Mouse (Mus musculus) right cerebral cortex, adult 2 months (tissue): ENCODE results near the gene Cdk14.
"Not testable (repeated sequence)": the region's sequence is repeated elsewhere in the genome, so short reads cannot be mapped to it uniquely, and the experiment has no call there.

Experiments used
- DNase-seq, 2 experiments: peaks; one replicate each; pipeline ENCODE4 v3.0.0; 2021 to 2022; ENCODE audit warnings: low spot score in 2 of 2

Cdk14 gene

DNA sequence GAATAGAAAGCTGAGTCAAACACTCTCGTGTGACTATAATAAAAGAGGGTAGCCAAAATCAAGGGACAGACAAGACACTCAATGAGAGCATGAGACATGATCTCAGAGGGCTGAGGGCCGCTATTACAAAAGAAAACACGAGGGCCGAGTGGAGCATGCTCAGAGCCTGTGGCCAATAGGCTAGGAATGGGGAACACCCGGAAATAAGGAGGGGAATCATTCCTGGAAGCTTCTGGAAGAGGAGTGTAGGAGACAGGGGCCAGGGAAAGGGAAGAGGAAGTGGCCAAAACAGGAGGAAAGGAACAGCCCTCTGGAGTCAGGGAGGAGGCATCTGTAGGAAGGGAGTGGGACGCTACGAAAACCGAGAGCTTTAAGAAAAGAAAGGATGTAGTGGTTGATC is 52.6 kb downstream of the Cdk14 start:
- no peak for DNase-seq

GRCm38 (mm10) chr5:5365285-5366076 is 54.6 kb downstream of the Cdk14 start:
- DNase-seq, result no peak

- no peak for DNase-seq
Measured at GRCm38 (mm10) chr5:5361684-5362083, 58.4 kb downstream of the Cdk14 start.

DNA sequence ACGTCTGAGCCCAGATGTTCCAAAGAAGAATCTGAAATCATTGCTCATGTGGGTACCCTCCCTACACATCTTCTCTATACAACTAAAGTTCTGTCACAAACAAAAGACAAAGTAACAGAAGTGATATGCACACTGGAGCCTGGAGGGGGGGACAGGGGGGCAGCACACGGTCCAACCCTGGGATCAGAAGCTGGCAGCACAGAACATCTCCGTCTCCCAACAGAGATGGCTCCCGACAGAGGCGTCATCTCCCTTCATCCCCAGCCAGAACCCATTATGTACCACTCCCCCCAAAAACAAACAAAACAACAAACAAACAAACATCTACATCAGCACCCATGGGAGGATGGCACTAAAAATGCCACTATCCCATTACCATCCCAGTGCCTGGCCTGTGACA is 59.8 kb downstream of the Cdk14 start:
- no peak for DNase-seq

DNA sequence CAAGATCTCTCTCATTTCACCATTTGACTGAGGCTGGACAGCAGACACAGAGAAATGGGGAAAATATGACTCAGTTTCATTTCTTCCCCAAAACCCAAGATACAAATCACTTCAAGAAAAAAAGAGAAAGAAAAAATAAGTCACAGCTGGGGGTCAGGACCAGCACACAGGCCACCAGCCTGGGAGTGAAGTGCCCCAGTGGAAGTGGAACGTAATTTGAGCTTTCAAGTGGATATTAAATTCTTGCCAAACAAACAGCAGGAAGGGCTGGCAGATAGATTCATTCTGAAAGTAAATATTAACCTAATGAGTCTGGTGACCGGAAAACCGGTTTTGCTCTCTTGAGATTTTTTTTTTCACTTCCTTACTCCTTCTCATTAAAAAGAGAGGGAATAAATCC is 60.2 kb downstream of the Cdk14 start:
- no peak for DNase-seq

DNA sequence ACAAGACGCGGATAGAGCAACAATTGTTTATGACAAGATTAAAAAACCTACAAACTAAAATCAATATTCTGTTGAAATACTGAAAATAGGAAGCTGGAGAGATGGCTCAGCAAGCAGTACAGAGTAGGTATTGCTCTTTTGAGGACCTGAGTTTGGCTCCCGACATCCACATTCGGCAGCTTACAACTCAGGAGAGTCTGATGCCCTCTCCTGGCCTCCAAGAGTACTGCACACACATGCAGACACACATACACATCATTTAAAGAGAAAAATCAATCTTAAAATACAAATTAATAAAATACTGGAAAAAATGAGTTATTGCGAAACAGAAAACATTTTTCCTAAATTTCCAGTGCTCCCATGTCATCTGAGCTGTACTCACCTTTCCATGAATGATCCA is 60.7 kb downstream of the Cdk14 start:
- DNase-seq, result no peak

- DNase-seq, result no peak
Measured at GRCm38 (mm10) chr5:5358019-5358717, 61.9 kb downstream of the Cdk14 start.

DNA sequence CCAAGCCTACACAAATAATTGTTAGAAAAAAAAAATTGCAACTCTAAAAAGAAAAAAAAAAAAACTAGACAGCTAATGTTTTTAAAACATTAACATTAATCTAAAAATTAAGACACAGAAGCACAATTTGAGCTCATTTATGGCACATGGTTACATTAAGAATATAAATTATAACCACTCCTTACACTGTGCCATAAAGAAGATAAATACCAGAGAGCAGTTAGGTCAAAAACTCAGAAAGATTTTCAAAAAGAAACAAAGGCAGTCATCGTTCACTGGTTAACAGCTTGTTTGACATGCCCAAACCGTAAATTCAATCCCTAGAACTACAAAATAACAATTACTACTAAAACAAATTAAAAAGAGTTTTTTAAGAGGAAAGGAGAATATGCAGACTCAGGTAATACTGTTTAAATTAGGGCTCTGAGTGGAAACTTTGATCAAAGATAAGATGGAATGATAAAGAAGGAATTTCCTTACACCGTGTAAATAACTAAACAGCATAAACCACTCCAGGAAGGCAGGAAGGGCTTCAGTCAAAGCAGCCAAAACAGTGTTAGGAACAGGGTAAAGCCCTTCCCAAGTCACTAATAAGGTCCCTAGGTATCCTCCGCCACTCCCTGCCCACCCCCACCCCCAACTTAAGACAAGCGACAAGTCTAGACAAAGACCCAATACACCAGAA is 65.3 kb downstream of the Cdk14 start:
- DNase-seq, result no peak

GRCm38 (mm10) chr5:5353946-5354345 is 66.2 kb downstream of the Cdk14 start:
- DNase-seq, result no peak

DNA sequence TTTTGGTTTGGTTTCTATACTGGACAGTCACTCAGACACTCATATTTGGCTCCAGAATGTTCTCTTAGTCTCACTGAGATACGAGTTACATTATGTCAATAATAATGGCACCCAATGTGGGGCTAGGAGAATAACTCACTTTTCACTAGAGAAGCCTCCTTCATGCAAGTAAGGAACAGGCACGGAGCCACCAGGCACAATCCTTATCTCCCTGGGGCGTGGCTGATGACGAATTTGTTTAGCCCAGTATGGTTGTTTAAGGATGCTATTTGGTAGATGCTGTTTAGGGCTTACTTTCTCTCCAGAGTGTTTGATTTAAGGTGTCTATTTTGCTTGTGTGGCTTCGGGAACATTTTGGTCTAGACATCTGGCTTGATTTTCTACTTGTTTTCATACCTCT is 75.5 kb downstream of the Cdk14 start:
- no peak for DNase-seq

DNA sequence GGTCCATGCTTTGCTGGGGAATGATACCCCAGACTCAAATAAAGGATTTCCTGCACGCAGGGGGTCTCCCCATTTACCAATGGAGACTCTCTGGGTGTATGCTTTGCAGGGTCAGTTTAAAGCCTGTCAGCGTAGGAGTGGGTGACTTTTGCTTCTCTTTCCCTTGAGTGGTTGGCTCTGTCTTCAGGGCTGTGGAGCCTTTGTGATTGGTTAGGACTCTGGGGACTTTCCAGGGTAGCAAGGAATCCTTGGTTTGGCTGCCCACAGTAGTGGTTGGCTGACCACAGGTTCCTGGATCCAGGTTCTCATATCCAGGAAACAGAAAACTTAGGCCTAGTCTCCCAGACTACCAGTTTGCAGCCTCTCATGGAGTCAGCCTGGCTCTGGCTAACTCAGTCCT is 76.4 kb downstream of the Cdk14 start:
- DNase-seq, result no peak

- DNase-seq, result no peak
Measured at GRCm38 (mm10) chr5:5343267-5343666, 76.8 kb downstream of the Cdk14 start.

GRCm38 (mm10) chr5:5342410-5343137 is 77.5 kb downstream of the Cdk14 start:
- peak; percentile 31 to 36 for DNase-seq

- DNase-seq, result no peak
Measured at GRCm38 (mm10) chr5:5341611-5342010, 78.5 kb downstream of the Cdk14 start.

- DNase-seq, result no peak
Measured at GRCm38 (mm10) chr5:5333916-5334315, 86.2 kb downstream of the Cdk14 start.

DNA sequence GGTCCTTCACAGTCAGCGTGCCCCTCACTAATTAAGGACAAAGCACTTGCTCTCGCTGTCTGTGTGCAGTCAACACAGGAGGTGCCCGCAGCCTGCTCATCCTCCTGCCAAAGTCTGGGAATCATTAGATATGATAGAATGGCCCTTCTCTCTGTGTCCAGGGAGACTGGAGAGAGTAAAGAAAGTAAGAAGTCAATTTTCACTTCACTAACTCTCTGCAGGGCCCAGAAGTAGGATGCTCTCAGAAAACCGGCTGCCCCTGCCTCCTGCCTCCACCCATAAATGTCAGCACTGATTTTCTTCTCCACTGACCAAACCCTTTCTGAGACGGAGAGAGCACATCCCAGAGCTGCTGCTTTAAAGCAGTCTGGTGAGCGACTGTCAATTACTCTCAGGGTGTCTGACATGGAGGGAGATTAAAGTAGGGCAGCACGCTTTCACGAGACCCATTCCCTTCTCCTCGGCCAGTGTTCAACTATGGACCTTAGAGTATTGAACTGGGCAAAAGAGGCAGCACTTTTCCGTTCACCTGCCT is 89.1 kb downstream of the Cdk14 start:
- DNase-seq, result no peak

DNA sequence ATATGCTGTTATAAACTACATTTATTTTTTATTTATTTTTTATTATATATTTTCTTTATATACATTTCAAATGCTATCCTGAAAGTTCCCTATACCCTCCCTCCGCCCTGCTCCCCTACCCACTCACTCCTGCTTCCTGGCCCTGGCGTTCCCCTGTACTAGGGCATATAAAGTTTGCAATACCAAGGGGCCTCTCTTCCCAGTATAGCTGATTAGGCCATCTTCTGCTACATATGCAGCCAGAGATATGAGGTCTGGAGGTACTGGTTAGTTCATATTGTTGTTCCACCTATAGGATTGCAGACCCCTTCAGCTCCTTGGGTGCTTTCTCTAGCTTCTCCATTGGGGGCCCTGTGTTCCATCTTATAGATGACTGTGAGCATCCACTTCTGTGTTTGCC is 91.1 kb downstream of the Cdk14 start:
- DNase-seq, result not testable (repeated sequence)

DNA sequence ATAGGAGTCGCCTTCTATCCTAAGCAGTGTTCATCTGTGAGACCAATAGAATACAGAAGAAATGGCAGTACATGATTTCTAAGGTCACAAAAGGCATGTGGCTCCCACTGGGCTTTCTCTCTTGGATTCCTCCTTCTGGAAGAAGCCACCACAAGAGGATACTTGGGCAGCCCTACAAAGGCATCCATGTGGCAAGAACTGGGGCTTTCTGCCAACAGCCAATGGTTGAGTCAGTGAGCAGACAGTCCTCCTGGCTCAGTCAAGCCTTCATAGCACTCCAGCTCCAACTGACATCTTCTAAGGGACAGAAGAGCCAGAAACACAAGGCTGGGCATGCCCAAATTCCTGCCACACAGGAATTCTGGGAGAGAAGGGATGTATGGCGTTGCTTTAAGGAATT is 93.4 kb downstream of the Cdk14 start:
- DNase-seq, result no peak

GRCm38 (mm10) chr5:5322699-5323098 is 97.4 kb downstream of the Cdk14 start:
- DNase-seq, result no peak

DNA sequence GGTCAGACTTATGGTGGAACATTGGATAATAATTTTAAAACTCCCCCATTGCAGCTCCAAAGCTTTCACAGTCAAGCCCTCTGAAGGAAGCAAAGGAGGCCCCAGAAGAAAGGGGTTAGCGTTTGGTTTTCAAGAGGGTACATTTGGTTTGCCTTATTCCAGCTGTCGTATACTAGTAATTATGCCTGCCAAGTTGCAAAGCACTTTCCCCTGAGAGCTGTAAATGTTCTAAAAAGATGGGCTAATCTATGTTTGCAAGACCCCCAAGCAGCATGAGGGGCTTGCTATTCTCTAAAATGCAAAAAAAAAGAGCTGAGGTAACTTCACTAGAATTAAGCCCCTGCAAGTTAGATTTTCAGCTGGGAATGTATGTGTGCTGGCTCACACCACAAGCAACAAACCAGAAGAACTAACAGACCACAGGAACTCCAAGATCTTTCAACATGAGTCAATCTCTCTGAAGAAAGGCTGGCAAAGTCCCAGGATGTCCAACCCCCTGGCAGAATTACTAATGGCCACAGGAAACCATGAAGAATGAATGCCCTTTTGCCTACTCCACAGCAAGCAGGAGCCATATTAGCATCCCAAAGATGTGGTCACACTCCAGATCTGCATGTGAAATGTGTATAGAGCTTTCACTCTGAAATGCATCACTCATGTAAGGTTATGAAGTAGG is 99.5 kb downstream of the Cdk14 start:
- no peak for DNase-seq

DNA sequence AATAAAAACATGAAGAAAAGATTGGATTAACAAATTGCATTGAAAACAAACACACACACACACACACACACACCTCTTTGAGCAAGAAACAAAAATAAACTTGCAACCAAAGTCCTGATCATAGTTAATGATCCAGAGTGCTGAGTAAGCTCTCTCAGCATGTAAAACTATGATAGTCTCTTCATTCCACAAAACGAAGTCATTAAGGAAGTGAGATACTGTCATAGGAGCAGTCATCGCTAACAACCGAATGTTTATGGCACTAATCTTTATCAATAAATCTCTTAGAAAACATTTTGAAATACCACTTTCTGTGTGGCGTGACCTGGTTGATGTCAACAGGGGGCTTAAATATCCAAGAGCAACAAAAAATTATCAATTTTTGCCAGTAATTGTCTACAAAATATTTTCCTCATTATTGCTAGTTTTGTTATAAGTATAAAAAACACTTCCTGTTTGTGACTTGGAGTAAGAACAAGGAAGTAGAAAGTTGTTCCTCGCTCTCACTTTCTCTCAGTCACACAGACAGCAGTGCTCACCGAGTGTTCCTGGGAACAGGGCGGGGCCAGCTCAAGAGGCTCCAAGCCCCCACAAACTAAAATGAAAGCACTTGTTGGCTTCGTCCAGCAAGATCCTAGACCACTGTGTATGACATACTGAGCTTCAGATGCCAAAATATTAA is 100.1 kb downstream of the Cdk14 start:
- no peak for DNase-seq
